Mouse (Mus musculus) forebrain, embryonic 16.5 days (tissue): ENCODE measurements around the gene Ablim1. TPM values are rescaled to one million over a fixed set of nuclear protein-coding genes. Genes with fewer than 3 reads are reported as not detected.
A peak's percentile ranks its signal among the peaks of the same experiment; 100 is the strongest.

Source experiments
- ATAC-seq: fragments of 200-750 bp; cut with Nextera tagmentation; 2 replicates; pipeline ENCODE4 v1.8.0; 2017; ENCODE audit warnings: mild to moderate bottlenecking, moderate library complexity
- H3K27ac ChIP-seq: fragments of 300-500 bp; sonication (generic); 2 replicates; pipeline ENCODE4 v1.5.1; 2014; ENCODE audit warnings: low read length, control low read depth
- H3K27me3 ChIP-seq: fragments of 300-500 bp; sonication (generic); replicated peaks from 2 replicates; pipeline ENCODE4 v1.6.1; 2014; ENCODE audit warnings: low read length; ENCODE audit not compliant: control insufficient read depth, insufficient read depth
- H3K36me3 ChIP-seq: fragments of 300-500 bp; sonication (generic); 2 replicates; pipeline ENCODE4 v1.6.1; 2014; ENCODE audit not compliant: control insufficient read depth, insufficient read depth
- H3K4me1 ChIP-seq: fragments of 300-500 bp; sonication (generic); replicated peaks from 2 replicates; pipeline ENCODE4 v1.6.1; 2014; ENCODE audit warnings: low read length; ENCODE audit not compliant: control insufficient read depth, insufficient read depth
- H3K4me2 ChIP-seq: fragments of 300-500 bp; sonication (generic); 2 replicates; pipeline ENCODE4 v1.6.1; 2014; ENCODE audit warnings: mild to moderate bottlenecking, low read length, control low read depth
- H3K4me3 ChIP-seq: fragments of 300-500 bp; sonication (generic); replicated peaks from 2 replicates; pipeline ENCODE4 v1.5.1; 2014; ENCODE audit warnings: mild to moderate bottlenecking, low read length, control low read depth
- H3K9ac ChIP-seq: fragments of 300-500 bp; sonication (generic); replicated peaks from 2 replicates; pipeline ENCODE4 v1.6.1; 2014; ENCODE audit warnings: low read depth, low read length, control low read depth
- H3K9me3 ChIP-seq: fragments of 300-500 bp; sonication (generic); 2 replicates; pipeline ENCODE4 v1.6.1; 2016; ENCODE audit warnings: low read length; ENCODE audit not compliant: control insufficient read depth
- WGBS: fragments of 180-500 bp; shearing (Covaris S2); extraction: QIAGEN DNeasy Blood & Tissue Kit; methylation state at CpG from one replicate; pipeline ENCODE4 v1.1.7; 2014; 5-methylcytosine and 5-hydroxymethylcytosine counted together
- polyA plus RNA-seq: library from polyadenylated mRNA; unstranded; fragments of >200 nt; fragmentation: Nextera tagmentation; extraction: Ambion mirVana; gene quantifications from 2 replicates; pipeline ENCODE4 v1.2.1, GENCODE M21; 2015

Ablim1 gene
- polyA plus RNA-seq, 1 experiment from 2014 or later: 47.1 TPM

- H3K4me2 ChIP-seq: peak overlapping the region; percentile 61
- H3K36me3 ChIP-seq: no peaks in the 10 kb centered on the region
- peak overlapping the region; percentile 40 for H3K4me3 ChIP-seq
- peak; percentile 67 for ATAC-seq
- peak overlapping the region; percentile 51 for H3K9ac ChIP-seq
- peaks cover 30% of the 10 kb centered on the region for H3K4me1 ChIP-seq
- 0 out of 2 replicates have a peak overlapping the region, but pooled peaks have one; percentile 32 for H3K27ac ChIP-seq
- WGBS: 2% methylated on average over 37 of the region's 37 CpGs
- peaks cover 4% of the 10 kb centered on the region; the same call in 1 of the 2 replicates for H3K27me3 ChIP-seq
- no peaks in the 10 kb centered on the region for H3K9me3 ChIP-seq
Observed at GRCm38 (mm10) chr19:57197043-57197817, 117.5 kb downstream of the Ablim1 start.

DNA sequence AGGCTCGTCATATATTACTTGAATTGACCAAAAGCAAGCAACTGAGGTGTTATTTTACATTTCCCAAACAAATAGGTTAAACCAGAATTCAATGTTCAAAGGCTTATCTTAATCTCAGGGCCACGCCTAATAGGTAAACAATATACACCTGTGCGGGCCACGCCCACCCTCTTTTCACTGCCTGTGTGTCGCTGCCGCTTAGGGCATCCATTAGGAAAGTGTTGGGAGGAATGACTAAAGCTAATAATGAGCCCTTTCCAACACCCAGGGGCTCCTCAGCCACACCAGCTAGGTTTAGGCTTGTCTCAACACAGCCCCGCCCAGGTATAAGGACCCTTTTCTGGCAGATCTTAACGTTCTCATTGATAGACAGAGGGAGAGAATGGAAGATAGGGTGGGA is 118.1 kb downstream of the Ablim1 start:
- no peak for ATAC-seq
- H3K27ac ChIP-seq: no peak overlapping the region
- WGBS: 45% methylated on average over 8 of the region's 8 CpGs

DNA sequence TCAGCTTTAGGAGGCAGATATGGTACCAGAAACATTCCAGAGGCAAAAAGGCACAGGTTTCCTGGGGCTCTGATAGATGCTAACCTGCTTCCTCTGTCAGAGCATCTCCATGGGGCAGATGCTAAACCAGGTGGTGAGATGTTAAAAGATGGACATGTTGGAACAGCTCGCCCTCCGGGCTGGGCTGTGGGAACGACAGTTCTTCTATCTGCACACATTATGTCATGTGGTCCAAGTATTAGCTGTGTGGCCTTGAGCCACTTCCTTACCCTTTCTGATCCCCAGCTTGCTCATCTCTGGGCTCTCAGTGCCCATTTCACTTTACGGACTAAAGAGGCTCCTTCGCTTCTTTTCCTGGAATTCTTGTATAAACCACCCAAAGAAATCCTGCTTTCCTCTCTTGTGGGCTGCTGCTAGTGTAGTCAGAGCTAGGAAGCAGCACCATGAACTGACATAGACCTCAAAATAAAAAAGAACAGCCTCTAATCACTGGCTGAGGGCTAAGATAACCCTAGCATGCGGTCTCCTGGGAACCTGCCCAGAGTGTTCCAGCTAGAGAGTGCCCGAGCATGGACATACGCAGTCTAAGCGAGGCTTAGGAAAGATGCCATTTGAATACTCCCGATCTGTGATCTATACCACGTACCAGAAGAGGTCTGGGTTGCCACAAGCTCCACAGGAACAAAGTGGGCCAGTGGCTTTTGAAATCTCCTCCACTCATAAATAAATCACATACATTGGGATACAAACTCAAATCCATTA is 119.4 kb downstream of the Ablim1 start:
- WGBS: 88% methylated on average over 11 of the region's 11 CpGs
- Histone ChIP-seq H3K4me1 (peaks cover 30% of the 10 kb centered on the region), H3K9ac (no peak overlapping the region), H3K4me3 (no peak overlapping the region), H3K27ac (no peak overlapping the region), H3K4me2 (peak overlapping the region; percentile 61), H3K9me3 (no peaks in the 10 kb centered on the region), H3K27me3 (peaks cover 4% of the 10 kb centered on the region; the same call in 1 of the 2 replicates), H3K36me3 (no peaks in the 10 kb centered on the region)
- no peak for ATAC-seq

More for the DNA sequence above, 118.1 kb downstream of the Ablim1 start:
- H3K4me3 ChIP-seq: peak overlapping the region; percentile 40
- no peaks in the 10 kb centered on the region for H3K36me3 ChIP-seq
- peaks cover 30% of the 10 kb centered on the region for H3K4me1 ChIP-seq
- peak overlapping the region; percentile 51 for H3K9ac ChIP-seq
- H3K27me3 ChIP-seq: peaks cover 4% of the 10 kb centered on the region; the same call in 1 of the 2 replicates
- H3K9me3 ChIP-seq: no peaks in the 10 kb centered on the region
- H3K4me2 ChIP-seq: peak overlapping the region; percentile 61

- H3K4me1 ChIP-seq: peaks cover 27% of the 10 kb centered on the region
- no peak overlapping the region for H3K9ac ChIP-seq
- H3K36me3 ChIP-seq: no peaks in the 10 kb centered on the region
- no peaks in the 10 kb centered on the region for H3K9me3 ChIP-seq
- no peak overlapping the region for H3K4me3 ChIP-seq
- H3K4me2 ChIP-seq: no peak overlapping the region
- H3K27ac ChIP-seq: no peak overlapping the region
- ATAC-seq: no peak
- 77% methylated on average over 6 of the region's 6 CpGs for WGBS
- H3K27me3 ChIP-seq: peaks cover 4% of the 10 kb centered on the region; the same call in 1 of the 2 replicates
Observed at GRCm38 (mm10) chr19:57193958-57194357, 120.8 kb downstream of the Ablim1 start.

GRCm38 (mm10) chr19:57193382-57193781 is 121.3 kb downstream of the Ablim1 start:
- 87% methylated on average over 12 of the region's 12 CpGs for WGBS
- H3K9me3 ChIP-seq: no peaks in the 10 kb centered on the region
- no peak for ATAC-seq

DNA sequence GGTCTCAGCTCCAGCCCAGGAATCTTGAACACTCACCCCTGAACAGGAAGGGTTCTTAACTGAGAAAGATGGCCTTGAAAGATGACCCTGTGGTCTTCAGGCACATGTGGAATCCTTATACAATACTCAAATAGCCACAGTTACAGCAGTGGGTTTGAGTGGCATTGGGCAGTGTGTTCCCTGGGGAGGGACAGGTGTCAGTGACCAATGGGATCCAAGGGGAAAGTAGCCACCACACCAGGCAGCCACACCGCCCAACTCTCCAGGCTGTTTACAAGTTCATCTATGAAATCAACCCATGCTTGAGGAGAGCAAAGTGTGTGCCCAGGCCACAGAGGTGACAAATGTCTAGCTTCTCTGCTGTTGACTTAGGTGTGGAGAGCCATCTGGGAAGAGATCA is 123.6 kb downstream of the Ablim1 start:
- 90% methylated on average over 1 of the region's 1 CpGs for WGBS
- Histone ChIP-seq H3K27me3 (peaks cover 2% of the 10 kb centered on the region; the same call in 1 of the 2 replicates), H3K27ac (no peak overlapping the region), H3K36me3 (no peaks in the 10 kb centered on the region), H3K4me3 (no peak overlapping the region), H3K4me1 (peaks cover 5% of the 10 kb centered on the region; the same call in 1 of the 2 replicates), H3K9ac (no peak overlapping the region), H3K9me3 (no peaks in the 10 kb centered on the region), H3K4me2 (no peak overlapping the region)
- ATAC-seq: no peak

More at GRCm38 (mm10) chr19:57193382-57193781, 121.3 kb downstream of the Ablim1 start:
- no peak overlapping the region for H3K27ac ChIP-seq
- H3K4me3 ChIP-seq: no peak overlapping the region
- peaks cover 21% of the 10 kb centered on the region for H3K4me1 ChIP-seq
- no peak overlapping the region for H3K4me2 ChIP-seq
- no peak overlapping the region for H3K9ac ChIP-seq
- no peaks in the 10 kb centered on the region for H3K36me3 ChIP-seq
- H3K27me3 ChIP-seq: peaks cover 4% of the 10 kb centered on the region; the same call in 1 of the 2 replicates

DNA sequence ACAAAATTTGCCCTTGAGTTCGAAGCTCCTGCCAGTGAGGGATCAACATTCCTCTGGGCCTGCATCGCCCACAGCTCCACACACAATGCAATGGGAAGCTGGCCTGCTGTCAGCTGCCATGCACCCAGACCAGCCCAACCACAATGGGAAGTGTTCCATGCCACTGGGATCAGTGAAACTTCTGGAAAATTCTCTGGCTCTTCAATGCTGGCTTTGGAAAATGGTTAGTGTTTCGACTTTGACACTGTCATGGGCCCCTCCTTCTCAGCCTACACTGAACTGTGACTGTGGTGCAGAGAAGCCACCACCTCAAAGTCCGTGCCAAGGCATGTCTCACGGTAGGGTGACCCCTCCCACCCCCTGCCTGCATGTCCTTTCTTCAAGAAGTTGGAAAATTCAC is 125.3 kb downstream of the Ablim1 start:
- WGBS: 75% methylated on average over 5 of the region's 5 CpGs
- Histone ChIP-seq H3K27ac (no peak overlapping the region), H3K4me3 (no peak overlapping the region), H3K9me3 (no peaks in the 10 kb centered on the region), H3K4me1 (no peaks in the 10 kb centered on the region), H3K27me3 (no peaks in the 10 kb centered on the region), H3K9ac (no peak overlapping the region), H3K36me3 (no peaks in the 10 kb centered on the region), H3K4me2 (no peak overlapping the region)
- no peak for ATAC-seq

- WGBS: 82% methylated on average over 4 of the region's 4 CpGs
- Histone ChIP-seq H3K9me3 (no peaks in the 10 kb centered on the region), H3K27ac (no peak overlapping the region), H3K4me2 (no peak overlapping the region), H3K4me3 (no peak overlapping the region), H3K36me3 (no peaks in the 10 kb centered on the region), H3K4me1 (no peaks in the 10 kb centered on the region), H3K27me3 (no peaks in the 10 kb centered on the region), H3K9ac (no peak overlapping the region)
- ATAC-seq: no peak
Observed at GRCm38 (mm10) chr19:57188553-57188952, 126.2 kb downstream of the Ablim1 start.

- Histone ChIP-seq H3K4me2 (no peak overlapping the region), H3K9ac (no peak overlapping the region)
- 91% methylated on average over 3 of the region's 3 CpGs for WGBS
Observed at GRCm38 (mm10) chr19:57185021-57185420, 129.7 kb downstream of the Ablim1 start.

More at GRCm38 (mm10) chr19:57185021-57185420, 129.7 kb downstream of the Ablim1 start:
- Histone ChIP-seq H3K9me3 (no peaks in the 10 kb centered on the region), H3K4me1 (no peaks in the 10 kb centered on the region), H3K27ac (no peak overlapping the region), H3K4me3 (no peak overlapping the region), H3K36me3 (no peaks in the 10 kb centered on the region), H3K27me3 (no peaks in the 10 kb centered on the region)
- no peak for ATAC-seq
